Mouse (Mus musculus): Measurements from ENCODE around the gene Paxip1.

Gene Paxip1

GRCm38 (mm10) chr5:27791303-27792172, at the start of gene Paxip1:
Gene Paxip1, minus strand, starts transcription at chr5:27791691.
- DNase-seq (ENCODE audit: low spot score), result peak; percentile 97

DNA sequence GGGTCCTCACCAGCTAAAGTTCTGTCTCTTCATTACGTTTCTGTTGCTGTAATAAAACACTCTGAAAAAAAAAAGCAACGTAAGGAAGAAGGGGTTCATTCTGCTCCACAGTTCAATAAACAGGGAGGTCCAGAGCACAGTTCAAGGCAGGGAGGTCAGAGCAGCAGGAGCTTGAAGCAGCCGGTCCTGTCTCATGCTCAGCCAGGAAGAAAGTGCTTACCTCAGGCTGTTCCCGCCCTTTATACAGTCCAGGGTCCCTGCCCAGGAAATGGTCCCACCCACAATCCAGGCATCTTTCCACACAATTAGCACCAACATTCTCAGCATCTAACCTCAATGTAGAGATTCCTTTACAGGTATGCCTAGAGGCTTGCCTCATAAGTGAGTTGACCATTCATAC, 46.6 kb upstream of the Paxip1 start:
- no peak for DNase-seq (ENCODE audit: low spot score)

DNA sequence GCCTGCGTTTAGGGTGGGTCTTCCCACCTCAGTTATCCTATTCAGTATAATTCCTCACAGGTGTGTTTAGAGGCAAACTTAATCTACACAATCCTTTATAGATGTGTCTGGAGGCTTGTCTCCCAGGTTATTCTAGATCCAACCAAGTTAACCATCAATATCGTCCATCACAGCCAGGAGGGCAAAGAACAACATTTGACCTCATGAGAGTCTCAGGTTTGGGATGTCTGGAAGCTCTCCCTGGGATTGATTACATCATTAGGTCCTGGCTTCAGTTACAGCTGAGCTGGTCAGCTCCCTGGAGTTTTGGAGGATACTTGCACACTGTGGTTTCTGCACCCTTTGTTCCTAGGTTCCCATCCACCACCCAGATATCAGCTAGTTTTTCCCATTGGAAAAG, 43.6 kb upstream of the Paxip1 start:
- DNase-seq (ENCODE audit: low spot score), result no peak

DNA sequence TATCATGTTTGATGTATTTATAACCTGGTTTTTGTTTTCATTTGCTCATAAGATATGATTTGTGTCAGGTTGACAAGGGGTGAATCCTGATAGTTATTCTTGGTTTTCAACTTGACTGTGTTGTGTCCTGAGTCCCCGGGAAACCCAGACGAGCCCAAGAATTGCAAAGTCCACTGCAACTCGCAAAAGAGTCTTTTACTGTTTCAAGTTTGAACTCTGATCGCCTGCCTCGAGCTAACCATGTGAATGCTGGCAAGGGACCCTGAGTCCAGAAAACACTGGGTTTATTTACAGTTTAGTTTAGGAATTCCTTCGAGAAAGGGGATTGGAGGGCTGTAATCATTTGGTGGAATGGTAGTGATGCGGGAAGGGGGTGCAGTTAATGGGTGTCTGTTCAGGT, 36.5 kb upstream of the Paxip1 start:
- DNase-seq (ENCODE audit: low spot score), result no peak

DNA sequence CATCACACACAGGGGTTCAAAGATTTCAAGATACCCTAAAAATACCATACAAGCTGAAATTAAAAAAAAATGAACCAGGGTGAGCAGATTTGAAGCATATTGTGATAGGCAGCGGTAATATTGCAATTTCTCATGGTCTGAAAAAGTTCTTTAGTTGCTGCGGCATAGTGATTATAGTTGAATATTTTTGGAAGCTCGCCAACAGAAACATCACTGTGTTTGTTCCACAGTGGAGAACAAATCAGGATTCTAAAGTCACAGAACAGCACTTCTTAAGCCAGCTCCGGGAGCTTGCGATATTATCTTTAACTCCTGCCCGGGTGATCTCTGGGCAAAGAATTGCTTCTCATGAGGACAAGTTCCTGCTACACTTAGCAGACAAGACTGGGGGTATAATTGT, 29.7 kb upstream of the Paxip1 start:
- no peak for DNase-seq (ENCODE audit: low spot score)

DNA sequence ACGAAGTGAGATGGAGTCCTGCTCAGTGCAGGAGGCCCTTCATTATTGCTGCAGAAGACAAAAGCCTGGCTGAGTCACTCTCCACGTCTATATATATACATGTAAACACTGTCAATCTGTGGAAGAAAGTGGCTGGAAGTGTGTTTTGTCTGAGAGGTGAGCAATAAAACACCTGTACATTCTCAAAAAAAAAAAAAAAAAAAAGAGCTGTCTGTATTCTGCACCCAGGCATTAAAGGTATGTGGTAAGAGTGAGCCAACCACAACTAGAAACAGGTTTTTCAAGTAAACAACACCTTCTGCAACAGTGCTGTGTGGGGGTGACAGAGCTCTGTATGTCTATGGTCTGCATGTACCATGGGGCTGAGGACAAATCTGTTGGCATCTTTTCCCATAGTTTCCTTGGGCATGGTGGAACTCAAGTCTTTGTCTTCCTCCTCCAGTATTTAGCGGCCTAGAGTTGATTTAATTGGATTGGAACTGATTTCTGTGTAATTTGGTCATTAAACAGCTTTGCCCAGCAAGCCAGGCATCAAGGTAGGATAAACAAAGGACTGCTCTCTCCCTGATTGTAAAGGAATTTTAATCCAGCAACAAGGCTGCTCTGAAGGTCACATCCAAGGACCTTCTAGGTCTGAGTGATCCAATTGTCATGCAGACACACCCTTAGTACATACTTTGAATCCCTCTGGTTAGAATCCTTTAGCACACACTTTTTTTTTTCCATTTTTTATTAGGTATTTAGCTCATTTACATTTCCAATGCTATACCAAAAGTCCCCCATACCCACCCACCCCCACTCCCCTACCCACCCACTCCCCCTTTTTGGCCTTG, 27.6 kb upstream of the Paxip1 start:
- DNase-seq (ENCODE audit: low spot score), result no peak

GRCm38 (mm10) chr5:27814282-27814681, 22.8 kb upstream of the Paxip1 start:
- no peak for DNase-seq (ENCODE audit: low spot score)

- peak; percentile 63 for DNase-seq (ENCODE audit: low spot score)
These were observed 2.4 kb upstream of the Paxip1 start for GRCm38 (mm10) chr5:27793923-27794322.

GRCm38 (mm10) chr5:27792531-27793205, 1.2 kb upstream of the Paxip1 start:
- no peak for DNase-seq (ENCODE audit: low spot score)

GRCm38 (mm10) chr5:27792173-27792470, 631 bp upstream of the Paxip1 start:
- DNase-seq (ENCODE audit: low spot score), result no peak

- peak; percentile 89 for DNase-seq (ENCODE audit: low spot score)
These were observed 592 bp downstream of the Paxip1 start for GRCm38 (mm10) chr5:27790910-27791288.

GRCm38 (mm10) chr5:27790086-27790909, 1.2 kb downstream of the Paxip1 start:
- DNase-seq (ENCODE audit: low spot score), result no peak

- no peak for DNase-seq (ENCODE audit: low spot score)
These were observed 1.9 kb downstream of the Paxip1 start for GRCm38 (mm10) chr5:27789586-27789985.

- DNase-seq (ENCODE audit: low spot score), result no peak
These were observed 8.1 kb downstream of the Paxip1 start for GRCm38 (mm10) chr5:27783381-27783780.

- DNase-seq (ENCODE audit: low spot score), result no peak
These were observed 23.5 kb downstream of the Paxip1 start for GRCm38 (mm10) chr5:27767948-27768347.

GRCm38 (mm10) chr5:27765780-27766179, 25.7 kb downstream of the Paxip1 start:
- no peak for DNase-seq (ENCODE audit: low spot score)

DNA sequence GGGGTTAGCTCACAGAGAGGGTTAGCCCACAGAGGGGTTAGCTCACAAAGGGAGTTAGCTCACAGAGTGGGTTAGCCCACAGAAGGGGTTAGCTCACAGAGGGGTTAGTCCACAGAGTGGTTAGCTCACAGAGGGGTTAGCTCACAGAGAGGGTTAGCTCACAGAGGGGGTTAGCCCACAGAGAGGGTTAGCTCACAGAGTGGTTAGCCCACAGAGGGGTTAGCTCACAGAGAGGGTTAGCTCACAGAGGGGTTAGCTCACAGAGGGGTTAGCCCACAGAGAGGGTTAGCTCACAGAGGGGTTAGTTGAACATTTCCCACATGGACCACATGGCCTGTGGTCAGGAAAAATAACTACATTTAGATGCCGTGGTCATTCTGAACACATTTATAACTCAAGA, 46.5 kb downstream of the Paxip1 start:
- DNase-seq (ENCODE audit: low spot score), result no peak

- no peak for DNase-seq (ENCODE audit: low spot score)
These were observed 52.3 kb downstream of the Paxip1 start for GRCm38 (mm10) chr5:27739216-27739615.

- peak; percentile 67 for DNase-seq (ENCODE audit: low spot score)
These were observed 54.3 kb downstream of the Paxip1 start for GRCm38 (mm10) chr5:27737168-27737567.

- no peak for DNase-seq (ENCODE audit: low spot score)
These were observed 59.1 kb downstream of the Paxip1 start for GRCm38 (mm10) chr5:27732288-27732868.

GRCm38 (mm10) chr5:27731392-27731791, 60.1 kb downstream of the Paxip1 start:
- no peak for DNase-seq (ENCODE audit: low spot score)
